Mouse (Mus musculus) naive thymus-derived CD4-positive, alpha-beta T cell, adult 5 months (primary cell): ENCODE measurements around the gene Smim1. TPM values are rescaled to one million over a fixed set of nuclear protein-coding genes. Genes with fewer than 3 reads are reported as not detected.

Source experiments
- polyA plus RNA-seq: library from polyadenylated mRNA; unstranded; fragments of 100-300 nt; shearing (Covaris generic); gene quantifications from one replicate; pipeline ENCODE4 v1.2.1, GENCODE M21; 2017

The Smim1 gene
- polyA plus RNA-seq: not detected

GRCm38 (mm10) chr4:154025641-154026440 lies at the start of gene Smim1:
Gene Smim1, minus strand, starts transcription at chr4:154026230.

GRCm38 (mm10) chr4:154042577-154042976 lies 16.5 kb upstream of the Smim1 start, which contains the start of gene Ccdc27:
Gene Ccdc27, minus strand, starts transcription at chr4:154042677.

GRCm38 (mm10) chr4:154011646-154012089 lies 14.4 kb downstream of the Smim1 start, which contains the start of gene Lrrc47:
Gene Lrrc47, plus strand, starts transcription at chr4:154011731.

GRCm38 (mm10) chr4:153974431-153975291 lies 51.4 kb downstream of the Smim1 start, which contains the start of the genes Dffb and Cep104:
Gene Dffb, minus strand, starts transcription at chr4:153975126.
Gene Cep104, plus strand, starts transcription at chr4:153975194.

Other genes starting within 250 kb of the Smim1 start
- gene A430005L14Rik, start 69.0 kb downstream of the Smim1 start, polyA plus RNA-seq: 38.0 TPM
- gene Dffb, start 51.1 kb downstream of the Smim1 start, polyA plus RNA-seq: 29.8 TPM
- gene Cep104, start 51.0 kb downstream of the Smim1 start, polyA plus RNA-seq: 12.9 TPM
- gene Lrrc47, start 14.5 kb downstream of the Smim1 start, polyA plus RNA-seq: 58.5 TPM
- not detected for gene Ccdc27, start 16.4 kb upstream of the Smim1 start, polyA plus RNA-seq
- not detected for gene Trp73, start 114.0 kb upstream of the Smim1 start, polyA plus RNA-seq
- gene Wrap73, start 116.1 kb upstream of the Smim1 start, polyA plus RNA-seq: 33.0 TPM
- gene Tprgl, start 134.4 kb upstream of the Smim1 start, polyA plus RNA-seq: 484 TPM
- 0.10 TPM for gene Megf6, start 144.5 kb upstream of the Smim1 start, polyA plus RNA-seq